Mouse (Mus musculus) liver, embryonic 13.5 days (tissue): ENCODE data around the gene Slc34a2. TPM values are rescaled to one million over a fixed set of nuclear protein-coding genes. Genes with fewer than 3 reads are reported as not detected.

Source experiments
- ATAC-seq: fragments of 200-750 bp; cut with Nextera tagmentation; 2 replicates; pipeline ENCODE4 v1.8.0; 2017; ENCODE audit warnings: low read depth, mild to moderate bottlenecking, moderate number of reproducible peaks, moderate library complexity
- DNase-seq: peaks from one replicate; pipeline ENCODE4 v3.0.0; 2022
- H3K27ac ChIP-seq: fragments of 300-500 bp; sonication (generic); 2 replicates; pipeline ENCODE4 v1.5.1; 2015; ENCODE audit warnings: moderate library complexity, mild to moderate bottlenecking, inconsistent platforms
- H3K27me3 ChIP-seq: fragments of 300-500 bp; sonication (generic); 2 replicates; pipeline ENCODE4 v1.6.1; 2015; ENCODE audit warnings: mild to moderate bottlenecking, inconsistent platforms
- H3K36me3 ChIP-seq: fragments of 300-500 bp; sonication (generic); 2 replicates; pipeline ENCODE4 v1.6.1; 2015; ENCODE audit warnings: mild to moderate bottlenecking, inconsistent platforms
- H3K4me1 ChIP-seq: fragments of 300-500 bp; sonication (generic); replicated peaks from 2 replicates; pipeline ENCODE4 v1.6.1; 2015; ENCODE audit warnings: inconsistent platforms
- H3K4me2 ChIP-seq: fragments of 300-500 bp; sonication (generic); 2 replicates; pipeline ENCODE4 v1.6.1; 2015; ENCODE audit warnings: inconsistent platforms, mild to moderate bottlenecking, moderate library complexity
- H3K4me3 ChIP-seq: fragments of 300-500 bp; sonication (generic); replicated peaks from 2 replicates; pipeline ENCODE4 v1.5.1; 2015; ENCODE audit warnings: mild to moderate bottlenecking, inconsistent platforms
- H3K9ac ChIP-seq: fragments of 300-500 bp; sonication (generic); 2 replicates; pipeline ENCODE4 v1.6.1; 2015; ENCODE audit warnings: mild to moderate bottlenecking, inconsistent platforms
- H3K9me3 ChIP-seq: fragments of 300-500 bp; sonication (generic); replicated peaks from 2 replicates; pipeline ENCODE4 v1.6.1; 2016; ENCODE audit warnings: inconsistent platforms
- WGBS: fragments of 180-500 bp; shearing (Covaris S2); methylation state at CpG from one replicate; pipeline ENCODE4 v1.1.7; 2015; ENCODE audit not compliant: insufficient replicate concordance; 5-methylcytosine and 5-hydroxymethylcytosine counted together
- polyA plus RNA-seq: library from polyadenylated mRNA; unstranded; fragments of >200 nt; fragmentation: Nextera tagmentation; extraction: Ambion mirVana; gene quantifications from 2 replicates; pipeline ENCODE4 v1.2.1, GENCODE M21; 2015

Gene Slc34a2
- polyA plus RNA-seq, 1 experiment from 2014 or later: 0.06 TPM

DNA sequence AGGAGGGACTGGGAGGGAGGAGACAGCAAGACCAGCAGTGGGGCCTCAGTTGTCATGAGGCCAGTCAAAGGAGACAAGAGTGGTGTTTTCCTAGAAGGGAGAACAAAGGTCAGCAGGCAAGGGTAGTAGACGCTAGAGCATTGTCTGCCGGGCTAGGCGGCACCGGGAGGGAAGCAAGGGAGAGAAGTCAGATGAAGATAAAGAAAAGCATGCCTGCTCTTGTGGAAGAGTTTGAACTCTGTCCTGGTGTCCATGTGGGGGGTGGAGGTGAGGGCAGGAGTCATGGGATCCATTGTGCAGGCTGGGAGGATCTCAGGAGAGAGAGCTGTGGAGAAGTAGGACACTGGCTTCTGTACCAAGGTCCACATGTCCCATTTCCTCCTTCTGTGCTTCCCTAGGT, 40.6 kb downstream of the Slc34a2 start:
- WGBS: 31% methylated on average over 4 of the region's 4 CpGs
- H3K27ac ChIP-seq: no peak overlapping the region
- no peaks in the 10 kb centered on the region for H3K4me1 ChIP-seq
- no peak overlapping the region for H3K4me3 ChIP-seq
- no peak for ATAC-seq
- H3K9me3 ChIP-seq: no peaks in the 10 kb centered on the region
- H3K4me2 ChIP-seq: no peak overlapping the region
- no peaks in the 10 kb centered on the region for H3K36me3 ChIP-seq
- DNase-seq: no peak
- no peak overlapping the region for H3K9ac ChIP-seq
- no peaks in the 10 kb centered on the region for H3K27me3 ChIP-seq

DNA sequence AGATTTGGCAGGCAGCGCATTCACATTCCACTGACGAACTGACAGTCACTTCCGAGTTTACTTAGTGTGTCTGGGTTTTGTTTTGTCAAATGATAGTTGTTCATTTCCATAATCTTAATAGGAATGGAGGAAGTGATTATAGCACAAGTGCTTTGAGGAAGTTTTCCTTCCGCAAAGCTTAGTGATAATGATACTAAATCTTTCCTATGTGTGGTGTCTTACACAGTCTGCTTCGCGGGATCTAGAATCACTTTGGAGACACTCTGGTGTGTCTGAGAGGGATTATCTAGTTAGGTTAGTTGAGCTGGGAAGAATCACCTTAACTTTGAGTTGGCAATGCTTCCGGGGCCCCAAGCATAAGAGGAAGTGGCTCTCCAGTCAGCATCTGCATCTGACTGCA, 49.6 kb downstream of the Slc34a2 start:
- ATAC-seq: no peak
- Histone ChIP-seq H3K36me3 (no peaks in the 10 kb centered on the region), H3K27me3 (no peaks in the 10 kb centered on the region), H3K4me3 (no peak overlapping the region), H3K4me2 (no peak overlapping the region), H3K9ac (no peak overlapping the region), H3K27ac (no peak overlapping the region), H3K4me1 (no peaks in the 10 kb centered on the region), H3K9me3 (no peaks in the 10 kb centered on the region)
- no peak for DNase-seq
- WGBS: 72% methylated on average over 7 of the region's 7 CpGs

DNA sequence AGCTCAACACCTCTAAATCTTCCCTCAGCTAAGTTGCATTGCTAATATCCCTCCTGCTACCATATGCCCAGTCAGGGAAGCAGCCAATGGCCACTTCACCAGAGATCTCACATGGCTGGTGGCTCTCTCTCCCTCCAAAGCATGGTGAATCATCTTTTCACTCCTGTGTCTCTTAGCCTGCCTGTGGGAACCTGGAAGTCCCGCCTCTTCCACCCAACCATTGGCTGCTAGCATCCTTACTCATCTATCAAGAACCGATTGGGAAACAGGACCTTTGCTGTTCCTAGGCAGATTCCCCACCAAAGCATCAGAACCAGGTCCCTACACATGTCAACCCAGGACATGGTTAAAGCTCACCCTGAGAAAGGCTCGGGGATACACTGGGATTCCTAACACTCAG, 53.5 kb downstream of the Slc34a2 start:
- Histone ChIP-seq H3K9me3 (no peaks in the 10 kb centered on the region), H3K4me3 (no peak overlapping the region), H3K27ac (no peak overlapping the region), H3K27me3 (no peaks in the 10 kb centered on the region), H3K9ac (no peak overlapping the region), H3K4me2 (no peak overlapping the region), H3K4me1 (no peaks in the 10 kb centered on the region), H3K36me3 (no peaks in the 10 kb centered on the region)
- no peak for DNase-seq
- ATAC-seq: no peak
- WGBS: 45% methylated on average over 3 of the region's 3 CpGs

DNA sequence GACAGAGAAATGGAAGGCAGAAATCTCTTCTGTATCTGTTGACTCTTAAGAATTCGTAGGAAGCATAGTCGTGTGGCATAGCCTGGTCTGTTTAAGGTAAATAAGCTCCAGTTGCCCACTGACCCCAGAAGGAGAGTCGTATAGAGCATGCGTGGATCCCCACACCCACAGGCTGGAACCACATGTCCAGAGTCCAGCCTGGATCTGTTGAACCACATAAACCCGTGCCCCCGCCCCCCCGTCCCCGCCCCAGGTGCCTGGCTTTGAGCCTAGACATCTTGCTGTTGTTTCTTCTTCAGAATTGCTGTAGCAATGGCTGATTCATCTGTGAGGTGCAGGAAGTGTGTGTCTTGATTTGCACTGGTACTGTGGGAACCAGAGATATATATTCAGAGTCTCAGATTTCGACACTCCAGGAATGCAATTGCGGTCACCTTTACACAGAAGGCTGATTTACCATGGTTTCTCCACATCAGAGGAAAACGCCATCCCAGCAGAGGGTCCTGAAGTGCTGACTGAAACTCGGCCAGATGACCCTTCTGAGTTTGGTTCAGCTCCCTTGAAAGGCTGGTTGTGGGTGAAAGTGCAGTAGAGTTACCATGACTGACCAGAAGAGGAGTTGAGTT, 64.1 kb downstream of the Slc34a2 start:
- no peak overlapping the region for H3K27ac ChIP-seq
- no peak overlapping the region for H3K9ac ChIP-seq
- 66% methylated on average over 12 of the region's 12 CpGs for WGBS
- no peak overlapping the region for H3K4me2 ChIP-seq
- DNase-seq (no peak), ATAC-seq (no peak)
- H3K4me3 ChIP-seq: no peak overlapping the region
- H3K36me3 ChIP-seq: no peaks in the 10 kb centered on the region
- no peaks in the 10 kb centered on the region for H3K27me3 ChIP-seq
- H3K4me1 ChIP-seq: no peaks in the 10 kb centered on the region
- H3K9me3 ChIP-seq: no peaks in the 10 kb centered on the region

DNA sequence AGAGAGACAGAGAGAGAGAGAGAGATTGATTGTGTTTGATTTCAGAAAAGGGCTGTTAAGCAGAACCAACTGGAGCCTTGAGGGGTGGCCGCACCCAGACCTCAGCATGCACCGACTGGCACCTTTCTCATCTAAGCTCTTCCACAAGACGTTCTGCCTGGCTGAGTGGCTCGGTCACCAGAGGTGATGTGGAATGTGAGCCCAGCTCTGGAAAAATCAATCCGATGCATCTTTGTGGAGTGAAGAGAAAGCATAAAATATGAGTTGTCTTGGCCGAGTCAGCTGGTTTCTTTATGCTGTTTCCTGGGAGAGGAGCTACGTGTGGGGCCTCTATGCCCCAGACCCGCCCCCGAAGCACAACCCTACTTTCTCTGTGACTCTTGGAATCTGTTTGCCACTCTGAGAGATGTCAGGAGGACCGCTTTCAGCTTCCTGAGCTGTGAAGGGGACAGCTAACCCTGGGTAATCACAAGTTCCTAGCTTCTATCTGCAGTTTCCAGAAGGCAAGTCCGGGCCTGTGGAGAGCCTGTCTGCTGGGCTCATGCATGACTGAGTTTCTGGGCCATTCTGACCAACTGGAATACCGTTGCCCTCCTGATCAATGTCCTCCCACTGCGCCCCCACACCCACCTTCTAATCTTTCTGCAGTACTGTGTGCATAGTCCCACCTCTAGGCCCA, 66.4 kb downstream of the Slc34a2 start:
- Histone ChIP-seq H3K4me3 (no peak overlapping the region), H3K4me2 (no peak overlapping the region), H3K27ac (no peak overlapping the region), H3K36me3 (no peaks in the 10 kb centered on the region), H3K27me3 (no peaks in the 10 kb centered on the region), H3K9ac (no peak overlapping the region), H3K4me1 (no peaks in the 10 kb centered on the region), H3K9me3 (no peaks in the 10 kb centered on the region)
- WGBS: 63% methylated on average over 13 of the region's 13 CpGs
- DNase-seq (no peak), ATAC-seq (no peak)

DNA sequence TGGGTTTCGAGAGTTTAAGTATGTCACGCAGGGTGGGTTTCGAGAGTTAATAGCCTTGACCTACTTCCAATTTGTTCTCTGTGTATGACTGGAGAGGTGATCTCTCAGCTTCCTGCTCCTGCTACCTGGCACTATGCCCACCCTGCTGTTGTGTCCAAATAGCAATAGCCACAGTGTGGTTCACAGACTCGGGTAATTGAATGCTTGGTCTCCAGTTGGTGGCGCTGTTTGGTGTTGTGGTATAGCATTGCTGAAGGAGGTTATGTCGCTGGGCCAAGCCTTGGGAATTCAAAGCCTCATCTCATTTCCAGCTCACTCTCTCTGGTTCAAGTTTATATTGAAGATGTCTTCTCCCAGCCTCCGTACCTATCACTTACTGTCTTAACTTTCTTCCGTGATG, 67.8 kb downstream of the Slc34a2 start:
- no peaks in the 10 kb centered on the region for H3K4me1 ChIP-seq
- H3K9ac ChIP-seq: no peak overlapping the region
- ATAC-seq (no peak), DNase-seq (no peak)
- no peak overlapping the region for H3K4me2 ChIP-seq
- WGBS: 65% methylated on average over 8 of the region's 8 CpGs
- no peak overlapping the region for H3K27ac ChIP-seq
- no peaks in the 10 kb centered on the region for H3K27me3 ChIP-seq
- no peak overlapping the region for H3K4me3 ChIP-seq
- H3K36me3 ChIP-seq: no peaks in the 10 kb centered on the region
- H3K9me3 ChIP-seq: no peaks in the 10 kb centered on the region

DNA sequence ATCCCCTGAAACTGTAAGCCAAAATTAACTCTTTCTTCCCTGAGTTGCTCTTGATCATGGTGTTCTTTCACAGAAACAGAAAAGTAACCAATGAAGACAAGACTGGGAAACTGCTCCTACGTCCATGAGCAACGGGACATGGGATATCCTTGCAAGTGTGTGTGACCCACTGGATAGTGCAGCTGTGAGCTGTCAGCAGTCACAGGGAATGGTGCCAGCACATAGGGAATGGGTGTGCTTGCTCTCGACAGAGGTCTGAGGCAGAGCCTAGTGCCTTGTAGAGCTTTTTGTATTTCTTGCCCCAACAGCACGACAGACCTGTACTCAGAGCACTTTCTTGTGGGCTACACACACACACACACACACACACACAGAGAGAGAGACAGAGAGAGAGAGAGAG, 68.2 kb downstream of the Slc34a2 start:
- Histone ChIP-seq H3K4me2 (no peak overlapping the region), H3K27ac (no peak overlapping the region), H3K9me3 (no peaks in the 10 kb centered on the region), H3K27me3 (no peaks in the 10 kb centered on the region), H3K4me3 (no peak overlapping the region), H3K9ac (no peak overlapping the region), H3K36me3 (no peaks in the 10 kb centered on the region), H3K4me1 (no peaks in the 10 kb centered on the region)
- DNase-seq (no peak), ATAC-seq (no peak)
- whole genome bisulfite sequencing: 57% methylated on average over 4 of the region's 4 CpGs

DNA sequence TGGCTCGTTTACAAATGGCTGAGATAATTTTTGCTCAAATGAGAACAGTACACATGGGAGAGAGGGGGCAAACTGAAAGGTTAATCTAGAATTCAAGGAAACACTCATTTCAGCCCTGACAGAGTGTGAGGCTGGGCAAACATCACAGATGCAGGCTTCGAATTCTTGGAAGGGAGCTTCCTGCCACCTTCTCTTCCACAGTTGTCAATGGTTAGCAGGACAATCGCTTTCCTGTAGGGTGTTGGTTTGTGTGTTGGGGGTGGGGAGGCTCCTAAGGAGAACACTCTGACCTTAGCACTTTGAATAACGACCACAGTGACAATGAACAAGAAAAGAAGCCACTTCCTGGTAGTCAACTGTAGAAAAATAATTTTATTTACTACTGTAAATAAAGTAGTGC, 68.8 kb downstream of the Slc34a2 start:
- WGBS: 24% methylated on average over 4 of the region's 4 CpGs
- Histone ChIP-seq H3K36me3 (no peaks in the 10 kb centered on the region), H3K4me3 (no peak overlapping the region), H3K27me3 (no peaks in the 10 kb centered on the region), H3K4me1 (no peaks in the 10 kb centered on the region), H3K27ac (no peak overlapping the region), H3K9me3 (no peaks in the 10 kb centered on the region), H3K9ac (no peak overlapping the region), H3K4me2 (no peak overlapping the region)
- no peak for ATAC-seq
- no peak for DNase-seq

DNA sequence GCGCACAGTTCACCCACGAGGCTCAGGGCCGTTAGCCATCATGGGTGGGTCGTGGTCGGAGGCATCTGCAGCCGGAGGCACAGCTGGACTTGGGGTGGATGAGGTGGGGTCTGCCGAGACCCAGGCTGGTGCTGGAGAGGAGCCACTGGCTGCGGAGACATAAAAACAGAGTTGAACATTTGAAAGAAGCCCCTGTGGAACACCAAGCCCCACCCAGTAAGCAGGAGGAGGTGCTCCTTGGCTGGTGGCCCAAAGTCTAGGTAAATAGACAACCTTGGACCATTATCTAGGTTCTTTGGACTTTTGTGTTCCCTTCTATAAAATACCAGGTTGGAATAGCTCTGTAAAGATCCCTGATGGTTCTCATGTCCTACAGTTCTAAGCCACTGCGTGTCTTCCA, 70.1 kb downstream of the Slc34a2 start:
- no peaks in the 10 kb centered on the region for H3K9me3 ChIP-seq
- no peak overlapping the region for H3K9ac ChIP-seq
- no peaks in the 10 kb centered on the region for H3K27me3 ChIP-seq
- WGBS: 61% methylated on average over 9 of the region's 9 CpGs
- H3K27ac ChIP-seq: no peak overlapping the region
- H3K4me3 ChIP-seq: no peak overlapping the region
- ATAC-seq (no peak), DNase-seq (no peak)
- no peak overlapping the region for H3K4me2 ChIP-seq
- no peaks in the 10 kb centered on the region for H3K4me1 ChIP-seq
- no peaks in the 10 kb centered on the region for H3K36me3 ChIP-seq

DNA sequence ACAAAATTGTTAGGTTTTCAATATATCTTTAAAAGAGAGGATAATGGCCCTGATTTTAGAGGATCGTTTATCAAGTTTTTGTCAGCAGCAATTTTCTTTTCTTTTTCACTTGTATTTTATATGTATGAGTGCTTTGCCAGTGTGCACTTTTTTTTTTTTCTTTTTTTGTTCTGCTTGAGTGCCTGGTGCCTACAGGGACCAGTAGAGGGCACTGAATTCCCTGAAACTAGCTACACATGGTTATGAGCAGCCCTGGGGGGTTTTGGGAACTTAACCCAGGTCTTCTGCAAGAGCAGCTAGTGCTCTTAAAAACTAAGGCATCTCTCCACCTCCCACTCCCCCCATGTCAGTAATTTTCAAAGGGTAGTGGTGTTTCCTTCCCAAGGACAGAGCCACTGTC, 70.8 kb downstream of the Slc34a2 start:
- no peak overlapping the region for H3K27ac ChIP-seq
- DNase-seq: no peak
- H3K36me3 ChIP-seq: no peaks in the 10 kb centered on the region
- no peak overlapping the region for H3K4me3 ChIP-seq
- no peak overlapping the region for H3K4me2 ChIP-seq
- no peaks in the 10 kb centered on the region for H3K27me3 ChIP-seq
- no peaks in the 10 kb centered on the region for H3K4me1 ChIP-seq
- no peak for ATAC-seq
- H3K9ac ChIP-seq: no peak overlapping the region
- H3K9me3 ChIP-seq: no peaks in the 10 kb centered on the region
- WGBS: 51% methylated on average over 1 of the region's 1 CpGs

DNA sequence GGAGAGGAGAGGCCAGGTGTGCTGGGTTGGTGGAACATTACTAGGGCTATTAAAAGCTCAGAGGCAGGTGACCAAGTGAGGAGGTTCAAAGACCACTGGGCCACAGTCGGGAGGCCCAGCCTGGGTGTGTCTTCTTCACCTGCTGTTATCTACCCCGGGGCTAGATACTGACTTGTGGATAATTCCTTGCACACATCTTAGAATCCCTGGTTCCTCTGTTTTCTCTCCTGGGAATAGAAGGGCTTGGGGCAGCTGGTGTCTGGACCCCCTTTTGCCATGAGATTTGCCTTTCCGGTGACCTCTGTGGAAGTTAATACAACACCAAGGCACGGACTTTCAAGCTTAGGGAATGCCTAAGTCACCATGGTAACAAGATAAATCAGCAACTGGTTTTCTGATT, 72.3 kb downstream of the Slc34a2 start:
- 56% methylated on average over 4 of the region's 4 CpGs for WGBS
- DNase-seq (no peak), ATAC-seq (no peak)
- Histone ChIP-seq H3K4me1 (no peaks in the 10 kb centered on the region), H3K4me3 (no peak overlapping the region), H3K27me3 (no peaks in the 10 kb centered on the region), H3K36me3 (no peaks in the 10 kb centered on the region), H3K27ac (no peak overlapping the region), H3K9ac (no peak overlapping the region), H3K9me3 (no peaks in the 10 kb centered on the region), H3K4me2 (no peak overlapping the region)

DNA sequence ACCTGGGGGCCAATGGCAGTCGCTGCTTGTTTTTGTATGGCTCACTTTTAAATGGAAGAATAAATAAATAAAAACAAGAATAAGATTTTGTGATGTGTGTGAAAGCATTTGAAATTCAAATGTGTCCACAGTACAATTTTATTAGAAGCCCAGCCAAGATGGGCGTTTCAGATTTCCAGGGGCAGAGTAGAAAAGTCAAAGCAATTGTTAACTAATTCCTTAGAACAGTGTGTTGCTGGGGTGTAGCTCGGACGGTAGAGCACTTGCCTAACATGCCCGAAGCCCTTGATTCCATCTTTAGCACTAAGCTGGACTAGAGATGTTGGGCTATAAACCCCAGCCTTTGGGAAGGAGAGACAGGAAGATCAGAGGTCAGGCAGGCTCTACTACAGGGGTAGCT, 73.2 kb downstream of the Slc34a2 start:
- Histone ChIP-seq H3K9ac (no peak overlapping the region), H3K27ac (no peak overlapping the region), H3K4me1 (no peaks in the 10 kb centered on the region), H3K4me3 (no peak overlapping the region), H3K4me2 (no peak overlapping the region), H3K36me3 (no peaks in the 10 kb centered on the region), H3K27me3 (no peaks in the 10 kb centered on the region), H3K9me3 (no peaks in the 10 kb centered on the region)
- WGBS: 58% methylated on average over 5 of the region's 5 CpGs
- DNase-seq (no peak), ATAC-seq (no peak)
